Mouse (Mus musculus) forebrain, embryonic 16.5 days (tissue): ENCODE measurements around the gene Sh3rf3. TPM values are rescaled to one million over a fixed set of nuclear protein-coding genes. Genes with fewer than 3 reads are reported as not detected.
A peak's percentile ranks its signal among the peaks of the same experiment; 100 is the strongest.

ENCODE experiments used
- ATAC-seq: fragments of 200-750 bp; cut with Nextera tagmentation; 2 replicates; pipeline ENCODE4 v1.8.0; 2017; ENCODE audit warnings: mild to moderate bottlenecking, moderate library complexity
- H3K27ac ChIP-seq: fragments of 300-500 bp; sonication (generic); 2 replicates; pipeline ENCODE4 v1.5.1; 2014; ENCODE audit warnings: low read length, control low read depth
- H3K27me3 ChIP-seq: fragments of 300-500 bp; sonication (generic); replicated peaks from 2 replicates; pipeline ENCODE4 v1.6.1; 2014; ENCODE audit warnings: low read length; ENCODE audit not compliant: control insufficient read depth, insufficient read depth
- H3K36me3 ChIP-seq: fragments of 300-500 bp; sonication (generic); 2 replicates; pipeline ENCODE4 v1.6.1; 2014; ENCODE audit not compliant: control insufficient read depth, insufficient read depth
- H3K4me1 ChIP-seq: fragments of 300-500 bp; sonication (generic); replicated peaks from 2 replicates; pipeline ENCODE4 v1.6.1; 2014; ENCODE audit warnings: low read length; ENCODE audit not compliant: control insufficient read depth, insufficient read depth
- H3K4me2 ChIP-seq: fragments of 300-500 bp; sonication (generic); 2 replicates; pipeline ENCODE4 v1.6.1; 2014; ENCODE audit warnings: mild to moderate bottlenecking, low read length, control low read depth
- H3K4me3 ChIP-seq: fragments of 300-500 bp; sonication (generic); replicated peaks from 2 replicates; pipeline ENCODE4 v1.5.1; 2014; ENCODE audit warnings: mild to moderate bottlenecking, low read length, control low read depth
- H3K9ac ChIP-seq: fragments of 300-500 bp; sonication (generic); replicated peaks from 2 replicates; pipeline ENCODE4 v1.6.1; 2014; ENCODE audit warnings: low read depth, low read length, control low read depth
- H3K9me3 ChIP-seq: fragments of 300-500 bp; sonication (generic); 2 replicates; pipeline ENCODE4 v1.6.1; 2016; ENCODE audit warnings: low read length; ENCODE audit not compliant: control insufficient read depth
- WGBS: fragments of 180-500 bp; shearing (Covaris S2); extraction: QIAGEN DNeasy Blood & Tissue Kit; methylation state at CpG from one replicate; pipeline ENCODE4 v1.1.7; 2014; 5-methylcytosine and 5-hydroxymethylcytosine counted together
- polyA plus RNA-seq: library from polyadenylated mRNA; unstranded; fragments of >200 nt; fragmentation: Nextera tagmentation; extraction: Ambion mirVana; gene quantifications from 2 replicates; pipeline ENCODE4 v1.2.1, GENCODE M21; 2015

The Sh3rf3 gene
- polyA plus RNA-seq, 1 experiment from 2014 or later, result 9.2 TPM

DNA sequence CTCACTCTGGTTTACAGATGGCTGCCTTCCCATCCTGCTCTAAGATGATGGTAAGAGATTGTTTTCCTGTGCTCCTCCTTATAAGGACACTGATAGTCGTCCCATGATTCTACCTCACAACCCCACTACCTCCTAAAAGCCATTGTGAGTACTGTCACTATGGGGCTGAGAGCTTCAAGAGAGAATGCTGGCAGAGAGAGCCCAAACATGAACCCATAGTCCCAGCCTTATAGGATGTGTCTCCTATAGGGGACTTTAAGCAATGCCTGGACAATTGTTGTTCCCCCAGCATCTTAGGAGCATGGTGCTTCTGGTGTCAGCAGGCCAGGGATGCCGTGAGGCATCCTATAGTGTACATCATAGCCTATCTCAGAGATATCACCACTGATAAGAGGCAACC, 54.4 kb downstream of the Sh3rf3 start:
- peaks cover 40% of the 10 kb centered on the region for H3K4me1 ChIP-seq
- no peak overlapping the region for H3K4me2 ChIP-seq
- H3K27ac ChIP-seq, result no peak overlapping the region
- no peak overlapping the region for H3K4me3 ChIP-seq
- no peaks in the 10 kb centered on the region for H3K27me3 ChIP-seq
- no peak for ATAC-seq
- no peaks in the 10 kb centered on the region for H3K36me3 ChIP-seq
- 91% methylated on average over 2 of the region's 2 CpGs for WGBS
- no peak overlapping the region for H3K9ac ChIP-seq
- no peaks in the 10 kb centered on the region for H3K9me3 ChIP-seq

- Histone ChIP-seq H3K27ac (no peak overlapping the region), H3K4me1 (peaks cover 27% of the 10 kb centered on the region), H3K27me3 (no peaks in the 10 kb centered on the region), H3K4me2 (no peak overlapping the region), H3K9ac (no peak overlapping the region), H3K4me3 (no peak overlapping the region), H3K36me3 (no peaks in the 10 kb centered on the region), H3K9me3 (no peaks in the 10 kb centered on the region)
- 91% methylated on average over 1 of the region's 1 CpGs for WGBS
- no peak for ATAC-seq
These were observed 56.7 kb downstream of the Sh3rf3 start for GRCm38 (mm10) chr10:58869836-58870235.

GRCm38 (mm10) chr10:58871149-58871820, 58.1 kb downstream of the Sh3rf3 start:
- H3K9me3 ChIP-seq, result no peaks in the 10 kb centered on the region
- peak overlapping the region; percentile 83 for H3K27ac ChIP-seq
- no peaks in the 10 kb centered on the region for H3K27me3 ChIP-seq
- H3K4me3 ChIP-seq, result no peak overlapping the region
- WGBS, result 38% methylated on average over 10 of the region's 10 CpGs
- H3K36me3 ChIP-seq, result no peaks in the 10 kb centered on the region
- peaks cover 24% of the 10 kb centered on the region for H3K4me1 ChIP-seq
- ATAC-seq, result peak; percentile 69
- H3K4me2 ChIP-seq, result peak overlapping the region; percentile 9; the same call in 1 of the 2 replicates
- peak overlapping the region; percentile 22 for H3K9ac ChIP-seq

DNA sequence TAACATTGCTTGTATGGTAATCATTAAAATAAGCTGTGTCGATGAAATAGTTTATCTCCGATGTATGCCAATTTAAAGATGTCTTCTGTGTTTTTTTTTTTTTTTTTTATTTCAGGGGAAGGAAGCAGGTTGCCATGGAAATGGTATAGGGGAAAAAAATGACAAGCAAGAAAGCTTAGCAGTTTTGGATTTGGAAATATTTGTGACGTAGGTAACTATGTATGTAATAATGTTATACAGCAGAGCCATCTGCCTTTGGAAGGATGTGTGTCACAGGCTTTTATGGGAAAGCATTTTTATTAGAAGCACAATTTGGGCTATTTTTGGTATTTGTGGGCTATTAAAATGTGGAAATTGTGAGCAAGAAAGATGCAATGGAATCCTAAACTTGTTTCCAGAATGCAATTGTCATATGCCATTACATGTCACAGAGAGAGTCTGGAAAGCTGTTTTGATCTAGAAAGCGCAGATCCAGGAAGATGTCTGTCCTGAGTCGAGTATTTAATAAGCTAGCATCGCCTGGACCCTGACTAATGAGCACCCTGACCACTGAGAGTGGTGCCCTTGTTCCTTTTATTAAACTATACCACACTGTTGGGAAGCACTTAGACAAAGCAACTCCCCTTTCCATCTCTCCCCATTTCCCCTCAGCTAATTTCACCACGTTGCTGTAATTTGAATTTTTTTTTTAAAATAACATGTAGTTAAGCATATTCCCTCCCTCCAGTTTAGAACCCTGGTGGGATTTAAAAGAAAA, 58.8 kb downstream of the Sh3rf3 start:
- Histone ChIP-seq H3K27me3 (no peaks in the 10 kb centered on the region), H3K27ac (peak overlapping the region; percentile 83), H3K4me1 (peaks cover 24% of the 10 kb centered on the region), H3K4me2 (no peak overlapping the region), H3K9me3 (no peaks in the 10 kb centered on the region), H3K9ac (no peak overlapping the region), H3K4me3 (no peak overlapping the region), H3K36me3 (no peaks in the 10 kb centered on the region)
- 26% methylated on average over 7 of the region's 7 CpGs for WGBS
- peak; percentile 63 for ATAC-seq

- no peaks in the 10 kb centered on the region for H3K36me3 ChIP-seq
- 90% methylated on average over 4 of the region's 4 CpGs for WGBS
- H3K27me3 ChIP-seq, result no peaks in the 10 kb centered on the region
- peaks cover 1% of the 10 kb centered on the region for H3K4me1 ChIP-seq
- H3K4me2 ChIP-seq, result no peak overlapping the region
- H3K9me3 ChIP-seq, result no peaks in the 10 kb centered on the region
- no peak overlapping the region for H3K27ac ChIP-seq
- no peak overlapping the region for H3K9ac ChIP-seq
- H3K4me3 ChIP-seq, result no peak overlapping the region
- ATAC-seq, result no peak
These were observed 64.7 kb downstream of the Sh3rf3 start for GRCm38 (mm10) chr10:58877835-58878234.

- H3K4me1 ChIP-seq, result no peaks in the 10 kb centered on the region
- no peaks in the 10 kb centered on the region for H3K36me3 ChIP-seq
- no peak overlapping the region for H3K4me2 ChIP-seq
- no peaks in the 10 kb centered on the region for H3K27me3 ChIP-seq
- 93% methylated on average over 4 of the region's 4 CpGs for WGBS
- H3K27ac ChIP-seq, result no peak overlapping the region
- no peak overlapping the region for H3K4me3 ChIP-seq
- ATAC-seq, result no peak
- H3K9ac ChIP-seq, result no peak overlapping the region
- no peaks in the 10 kb centered on the region for H3K9me3 ChIP-seq
These were observed 65.5 kb downstream of the Sh3rf3 start for GRCm38 (mm10) chr10:58878636-58879035.

DNA sequence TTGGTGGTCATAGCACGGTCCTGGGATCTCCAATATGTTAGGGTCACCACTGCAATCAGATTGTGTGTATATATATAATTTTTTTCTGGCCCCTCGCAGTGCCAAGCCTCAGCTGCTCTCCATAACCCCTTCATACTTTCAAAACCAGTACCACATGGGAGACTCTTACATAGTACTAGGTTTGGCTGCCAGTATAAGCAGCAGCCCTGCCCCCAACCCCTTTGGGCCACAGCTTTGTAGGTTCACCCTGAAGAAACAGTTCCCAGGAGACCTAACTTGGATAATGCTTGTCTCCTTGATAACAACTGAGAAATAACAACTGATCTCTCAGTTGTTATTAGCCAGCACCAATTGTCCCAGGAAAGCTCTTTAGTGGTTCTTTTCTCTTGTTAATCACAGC, 69.6 kb downstream of the Sh3rf3 start:
- H3K4me1 ChIP-seq, result 0 out of 2 replicates have a peak, but pooled peaks cover 2% of the 10 kb centered on the region
- no peaks in the 10 kb centered on the region for H3K9me3 ChIP-seq
- no peak; the same call in 1 of the 2 replicates for ATAC-seq
- no peaks in the 10 kb centered on the region for H3K36me3 ChIP-seq
- no peaks in the 10 kb centered on the region for H3K27me3 ChIP-seq
- no peak overlapping the region for H3K4me2 ChIP-seq
- H3K4me3 ChIP-seq, result no peak overlapping the region
- WGBS, result 87% methylated on average over 2 of the region's 2 CpGs
- no peak overlapping the region for H3K9ac ChIP-seq
- no peak overlapping the region for H3K27ac ChIP-seq

- WGBS, result 3% methylated on average over 5 of the region's 5 CpGs
- no peak overlapping the region for H3K4me2 ChIP-seq
- H3K27me3 ChIP-seq, result no peaks in the 10 kb centered on the region
- H3K4me3 ChIP-seq, result no peak overlapping the region
- H3K9ac ChIP-seq, result no peak overlapping the region
- H3K4me1 ChIP-seq, result peaks cover 5% of the 10 kb centered on the region
- no peaks in the 10 kb centered on the region for H3K36me3 ChIP-seq
- H3K9me3 ChIP-seq, result no peaks in the 10 kb centered on the region
- 0 out of 2 replicates have a peak, but pooled peaks have one; percentile 33 for ATAC-seq
- peak overlapping the region; percentile 29; the same call in 1 of the 2 replicates for H3K27ac ChIP-seq
These were observed 72.2 kb downstream of the Sh3rf3 start for GRCm38 (mm10) chr10:58885351-58885750.

- 72% methylated on average over 2 of the region's 2 CpGs for WGBS
- Histone ChIP-seq H3K9ac (no peak overlapping the region), H3K4me3 (no peak overlapping the region), H3K4me1 (peaks cover 10% of the 10 kb centered on the region), H3K9me3 (no peaks in the 10 kb centered on the region), H3K36me3 (no peaks in the 10 kb centered on the region), H3K27ac (no peak overlapping the region), H3K4me2 (no peak overlapping the region), H3K27me3 (no peaks in the 10 kb centered on the region)
- ATAC-seq, result 0 out of 2 replicates have a peak, but pooled peaks have one; percentile 49
These were observed 72.7 kb downstream of the Sh3rf3 start for GRCm38 (mm10) chr10:58885816-58886215.
